Mouse (Mus musculus): ENCODE data around the gene Spink2. TPM values are rescaled to one million over a fixed set of nuclear protein-coding genes. Genes with fewer than 3 reads are reported as not detected.
"Not testable (repeated sequence)": the region's sequence is repeated elsewhere in the genome, so short reads cannot be mapped to it uniquely, and the experiment has no call there.

Gene Spink2
- polyA plus RNA-seq, 1 experiment from 2014 or later = not detected

DNA sequence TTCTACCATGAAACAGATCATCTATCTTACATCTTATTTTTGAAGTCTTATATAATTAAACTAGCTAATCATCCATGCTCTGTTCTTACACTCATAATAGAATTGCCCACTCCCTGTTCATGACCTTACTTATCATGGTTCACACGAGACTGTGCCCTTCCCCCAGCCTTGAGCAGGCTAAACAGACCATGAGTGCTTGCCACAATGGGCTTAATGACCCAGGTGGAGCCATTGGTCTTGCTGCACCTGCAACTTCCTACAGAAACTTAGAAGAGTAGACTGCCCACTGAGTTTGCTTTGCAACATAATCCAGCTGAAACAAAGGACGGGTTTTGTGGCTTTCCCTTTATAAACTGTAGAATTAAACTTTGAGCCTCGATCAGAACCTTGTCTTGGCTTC lies 22.5 kb downstream of the Spink2 start:
- ATAC-seq (ENCODE audit: low read depth) = no peak
- H3K4me1 ChIP-seq (ENCODE audit: control insufficient read depth, low read depth, low read length) = no peaks in the 10 kb centered on the region
- no peaks in the 10 kb centered on the region for H3K36me3 ChIP-seq (ENCODE audit: control insufficient read depth, insufficient read depth)
- H3K27me3 ChIP-seq (ENCODE audit: control insufficient read depth, insufficient read depth, low read depth, low read length) = no peaks in the 10 kb centered on the region
- no peaks in the 10 kb centered on the region for H3K9me3 ChIP-seq (replicated peaks; ENCODE audit: control insufficient read depth, low read length)
- WGBS (ENCODE audit: insufficient replicate concordance) = 41% methylated on average over 3 of the region's 3 CpGs
- H3K4me3 ChIP-seq (ENCODE audit: low read depth, low read length) = no peak overlapping the region
- no peak overlapping the region for H3K27ac ChIP-seq (ENCODE audit: low read length)
- no peak overlapping the region for H3K9ac ChIP-seq (ENCODE audit: low read depth, low read length)
- H3K4me2 ChIP-seq (ENCODE audit: low read depth, low read length) = no peak overlapping the region

DNA sequence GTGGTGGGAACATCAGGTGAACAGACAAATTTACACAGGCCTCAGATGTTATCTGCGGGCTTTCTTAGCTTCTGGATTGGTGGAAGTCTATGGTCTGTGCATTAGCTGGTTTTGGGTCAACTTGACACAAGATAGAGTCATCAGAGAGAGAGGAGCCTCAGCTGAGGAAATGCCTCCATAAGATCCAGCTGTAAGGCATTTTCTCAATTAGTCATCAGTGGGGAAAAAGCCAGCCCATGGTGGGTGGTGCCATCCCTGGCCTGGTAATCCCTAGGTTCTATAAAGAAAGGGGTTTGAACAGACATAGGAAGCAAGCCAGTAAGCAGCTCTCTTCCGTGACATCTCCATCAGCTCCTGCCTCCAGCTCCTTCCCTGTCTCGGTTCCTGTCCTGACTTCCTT lies 25.9 kb downstream of the Spink2 start:
- H3K36me3 ChIP-seq (ENCODE audit: control insufficient read depth, insufficient read depth) = no peaks in the 10 kb centered on the region
- H3K4me2 ChIP-seq (ENCODE audit: low read depth, low read length) = no peak overlapping the region
- no peak overlapping the region for H3K9ac ChIP-seq (ENCODE audit: low read depth, low read length)
- H3K4me3 ChIP-seq (ENCODE audit: low read depth, low read length) = no peak overlapping the region
- no peak overlapping the region for H3K27ac ChIP-seq (ENCODE audit: low read length)
- no peak for ATAC-seq (ENCODE audit: low read depth)
- no peaks in the 10 kb centered on the region for H3K27me3 ChIP-seq (ENCODE audit: control insufficient read depth, insufficient read depth, low read depth, low read length)
- H3K4me1 ChIP-seq (ENCODE audit: control insufficient read depth, low read depth, low read length) = no peaks in the 10 kb centered on the region
- H3K9me3 ChIP-seq (replicated peaks; ENCODE audit: control insufficient read depth, low read length) = no peaks in the 10 kb centered on the region
- 68% methylated on average over 3 of the region's 3 CpGs for WGBS (ENCODE audit: insufficient replicate concordance)

DNA sequence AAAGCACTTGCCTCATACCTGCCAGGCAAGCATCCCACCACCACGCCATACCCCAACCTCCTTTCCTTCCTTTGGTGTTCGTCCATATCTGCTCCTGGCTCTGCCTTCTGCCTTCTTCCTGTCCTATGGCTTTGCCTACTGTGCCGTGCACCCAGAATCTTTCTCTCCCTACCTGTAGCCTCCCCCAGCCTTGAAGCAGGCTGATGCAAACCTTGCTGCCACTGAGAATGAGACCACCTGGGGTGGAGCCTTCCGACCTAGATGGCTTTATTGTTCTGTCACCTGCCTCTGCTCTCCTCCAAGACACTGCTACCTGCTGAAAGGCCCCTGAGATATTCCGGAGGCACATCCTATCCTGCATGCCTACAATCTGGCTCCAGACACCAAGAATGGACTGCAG lies 27.4 kb downstream of the Spink2 start:
- not testable (repeated sequence) for H3K27ac ChIP-seq (ENCODE audit: low read length); H3K9ac ChIP-seq (ENCODE audit: low read depth, low read length); H3K4me2 ChIP-seq (ENCODE audit: low read depth, low read length); H3K9me3 ChIP-seq (replicated peaks; ENCODE audit: control insufficient read depth, low read length); H3K4me3 ChIP-seq (ENCODE audit: low read depth, low read length); ATAC-seq (ENCODE audit: low read depth); H3K4me1 ChIP-seq (ENCODE audit: control insufficient read depth, low read depth, low read length); H3K27me3 ChIP-seq (ENCODE audit: control insufficient read depth, insufficient read depth, low read depth, low read length); H3K36me3 ChIP-seq (ENCODE audit: control insufficient read depth, insufficient read depth)
- WGBS (ENCODE audit: insufficient replicate concordance) = 49% methylated on average over 5 of the region's 5 CpGs

DNA sequence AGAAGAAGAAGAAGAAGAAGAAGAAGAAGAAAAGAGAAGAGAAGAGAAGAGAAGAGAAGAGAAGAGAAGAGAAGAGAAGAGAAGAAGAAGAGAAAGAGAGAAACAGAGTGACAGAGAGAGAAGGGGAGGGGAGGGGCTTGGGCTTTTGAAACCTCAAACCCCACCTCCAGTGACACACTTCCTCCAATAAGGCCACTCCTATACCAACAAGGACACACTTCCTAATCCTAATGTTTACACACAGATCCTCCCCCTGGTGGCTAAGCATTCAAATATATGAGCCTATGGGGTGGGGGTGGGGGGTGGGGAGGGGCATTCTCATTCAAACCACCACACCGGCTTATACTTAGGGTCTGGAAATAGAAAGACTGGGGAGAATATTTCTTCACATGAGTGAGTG lies 27.9 kb downstream of the Spink2 start:
- no peaks in the 10 kb centered on the region for H3K36me3 ChIP-seq (ENCODE audit: control insufficient read depth, insufficient read depth)
- H3K4me1 ChIP-seq (ENCODE audit: control insufficient read depth, low read depth, low read length) = no peaks in the 10 kb centered on the region
- no peaks in the 10 kb centered on the region for H3K9me3 ChIP-seq (replicated peaks; ENCODE audit: control insufficient read depth, low read length)
- H3K4me3 ChIP-seq (ENCODE audit: low read depth, low read length) = no peak overlapping the region
- H3K27ac ChIP-seq (ENCODE audit: low read length) = no peak overlapping the region
- no peak overlapping the region for H3K4me2 ChIP-seq (ENCODE audit: low read depth, low read length)
- H3K27me3 ChIP-seq (ENCODE audit: control insufficient read depth, insufficient read depth, low read depth, low read length) = no peaks in the 10 kb centered on the region
- 39% methylated on average over 1 of the region's 1 CpGs for WGBS (ENCODE audit: insufficient replicate concordance)
- no peak for ATAC-seq (ENCODE audit: low read depth)
- H3K9ac ChIP-seq (ENCODE audit: low read depth, low read length) = no peak overlapping the region

DNA sequence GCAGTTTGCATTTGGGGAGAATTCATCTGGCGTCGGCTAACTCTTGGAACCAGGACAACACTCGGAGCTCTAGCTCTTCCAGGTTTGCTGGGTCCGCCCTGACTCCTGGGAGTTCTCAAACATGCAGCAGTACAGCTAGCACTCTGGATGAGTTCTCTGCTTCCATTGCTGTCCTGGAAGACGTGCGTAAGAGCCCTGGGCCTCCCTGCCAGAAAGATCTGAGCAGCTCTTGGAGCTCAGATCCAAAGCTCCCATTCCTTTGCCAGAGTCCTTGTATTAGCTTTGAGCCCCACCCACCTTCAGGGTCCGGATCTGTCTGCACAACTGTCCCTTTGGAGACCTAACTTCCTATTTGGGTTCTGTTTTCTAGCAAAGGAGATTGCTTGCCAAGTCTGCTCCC lies 29.8 kb downstream of the Spink2 start:
- Histone ChIP-seq H3K4me1 (ENCODE audit: control insufficient read depth, low read depth, low read length) (no peaks in the 10 kb centered on the region), H3K36me3 (ENCODE audit: control insufficient read depth, insufficient read depth) (no peaks in the 10 kb centered on the region), H3K27ac (ENCODE audit: low read length) (no peak overlapping the region), H3K27me3 (ENCODE audit: control insufficient read depth, insufficient read depth, low read depth, low read length) (no peaks in the 10 kb centered on the region), H3K4me3 (ENCODE audit: low read depth, low read length) (no peak overlapping the region), H3K4me2 (ENCODE audit: low read depth, low read length) (no peak overlapping the region), H3K9ac (ENCODE audit: low read depth, low read length) (no peak overlapping the region), H3K9me3 (replicated peaks; ENCODE audit: control insufficient read depth, low read length) (no peaks in the 10 kb centered on the region)
- WGBS (ENCODE audit: insufficient replicate concordance) = 69% methylated on average over 7 of the region's 7 CpGs
- ATAC-seq (ENCODE audit: low read depth) = no peak

DNA sequence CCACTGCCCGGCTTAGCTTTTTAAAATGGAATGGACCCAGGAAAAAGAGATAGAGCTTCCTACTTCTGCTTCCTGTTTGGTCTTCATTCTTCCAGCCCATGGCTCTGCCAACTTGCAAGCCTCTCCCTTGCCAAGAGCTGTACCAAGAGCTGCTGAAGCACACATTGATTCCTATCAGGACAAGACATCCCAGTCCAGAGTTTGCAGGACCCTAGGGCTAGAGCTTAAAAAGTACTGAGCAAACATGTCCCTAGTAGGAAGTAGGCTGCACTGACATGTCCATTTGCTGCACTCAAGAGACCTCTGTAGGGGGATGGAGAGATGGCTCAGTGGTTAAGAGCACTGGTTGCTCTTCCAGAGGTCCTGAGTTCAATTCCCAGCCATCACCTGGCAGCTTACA lies 32.3 kb downstream of the Spink2 start:
- H3K4me1 ChIP-seq (ENCODE audit: control insufficient read depth, low read depth, low read length) = no peaks in the 10 kb centered on the region
- no peak overlapping the region for H3K4me2 ChIP-seq (ENCODE audit: low read depth, low read length)
- H3K27me3 ChIP-seq (ENCODE audit: control insufficient read depth, insufficient read depth, low read depth, low read length) = no peaks in the 10 kb centered on the region
- H3K9ac ChIP-seq (ENCODE audit: low read depth, low read length) = no peak overlapping the region
- WGBS (ENCODE audit: insufficient replicate concordance) = 58% methylated on average over 1 of the region's 1 CpGs
- no peaks in the 10 kb centered on the region for H3K36me3 ChIP-seq (ENCODE audit: control insufficient read depth, insufficient read depth)
- H3K4me3 ChIP-seq (ENCODE audit: low read depth, low read length) = no peak overlapping the region
- H3K27ac ChIP-seq (ENCODE audit: low read length) = no peak overlapping the region
- no peak for ATAC-seq (ENCODE audit: low read depth)
- no peaks in the 10 kb centered on the region for H3K9me3 ChIP-seq (replicated peaks; ENCODE audit: control insufficient read depth, low read length)

DNA sequence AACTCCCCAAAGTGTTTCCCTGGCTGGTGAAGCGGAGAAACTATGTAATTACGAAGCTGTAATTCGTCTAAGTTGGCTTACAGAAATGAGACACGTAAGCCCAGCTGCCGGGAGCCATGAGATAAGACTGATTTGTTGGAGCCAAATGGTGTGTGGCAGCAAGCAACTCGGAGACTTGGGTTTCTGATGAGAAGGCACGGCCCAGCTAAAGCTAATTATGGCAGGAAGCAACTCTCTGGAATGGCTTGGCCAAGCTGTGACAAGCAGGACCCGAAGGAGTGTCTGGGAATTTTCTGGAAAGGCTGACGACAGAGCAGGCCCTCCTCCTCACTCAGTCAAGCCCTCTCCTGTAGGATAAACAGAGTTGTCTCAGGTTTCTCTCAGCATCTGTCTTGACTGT lies 33.3 kb downstream of the Spink2 start:
- Histone ChIP-seq H3K36me3 (ENCODE audit: control insufficient read depth, insufficient read depth) (no peaks in the 10 kb centered on the region), H3K9ac (ENCODE audit: low read depth, low read length) (no peak overlapping the region), H3K9me3 (replicated peaks; ENCODE audit: control insufficient read depth, low read length) (no peaks in the 10 kb centered on the region), H3K27ac (ENCODE audit: low read length) (no peak overlapping the region), H3K4me2 (ENCODE audit: low read depth, low read length) (no peak overlapping the region), H3K4me3 (ENCODE audit: low read depth, low read length) (no peak overlapping the region), H3K4me1 (ENCODE audit: control insufficient read depth, low read depth, low read length) (no peaks in the 10 kb centered on the region), H3K27me3 (ENCODE audit: control insufficient read depth, insufficient read depth, low read depth, low read length) (no peaks in the 10 kb centered on the region)
- ATAC-seq (ENCODE audit: low read depth) = no peak
- 44% methylated on average over 9 of the region's 9 CpGs for WGBS (ENCODE audit: insufficient replicate concordance)

DNA sequence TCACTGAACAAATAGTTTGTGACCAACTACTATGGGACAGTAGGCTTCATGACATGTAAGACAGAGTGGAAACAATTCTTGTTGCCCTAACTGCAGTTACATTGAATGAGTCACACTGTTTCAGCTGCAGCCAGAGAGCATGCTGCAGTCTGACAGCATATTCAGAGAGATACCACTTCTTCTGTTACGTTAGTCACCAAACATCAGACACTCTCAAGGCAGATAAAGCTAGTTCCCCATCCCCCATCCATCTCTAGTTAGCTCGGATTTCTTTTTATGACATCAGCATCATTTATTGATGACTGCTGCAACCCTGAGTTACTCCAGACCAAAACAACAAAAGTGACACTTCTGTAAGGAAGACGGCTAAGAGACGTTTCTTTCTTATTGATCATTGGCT lies 36.5 kb downstream of the Spink2 start:
- H3K27ac ChIP-seq (ENCODE audit: low read length) = no peak overlapping the region
- H3K27me3 ChIP-seq (ENCODE audit: control insufficient read depth, insufficient read depth, low read depth, low read length) = no peaks in the 10 kb centered on the region
- WGBS (ENCODE audit: insufficient replicate concordance) = 44% methylated on average over 4 of the region's 4 CpGs
- no peaks in the 10 kb centered on the region for H3K4me1 ChIP-seq (ENCODE audit: control insufficient read depth, low read depth, low read length)
- no peak overlapping the region for H3K4me3 ChIP-seq (ENCODE audit: low read depth, low read length)
- H3K9me3 ChIP-seq (replicated peaks; ENCODE audit: control insufficient read depth, low read length) = no peaks in the 10 kb centered on the region
- H3K4me2 ChIP-seq (ENCODE audit: low read depth, low read length) = no peak overlapping the region
- no peak for ATAC-seq (ENCODE audit: low read depth)
- H3K36me3 ChIP-seq (ENCODE audit: control insufficient read depth, insufficient read depth) = no peaks in the 10 kb centered on the region
- H3K9ac ChIP-seq (ENCODE audit: low read depth, low read length) = no peak overlapping the region

DNA sequence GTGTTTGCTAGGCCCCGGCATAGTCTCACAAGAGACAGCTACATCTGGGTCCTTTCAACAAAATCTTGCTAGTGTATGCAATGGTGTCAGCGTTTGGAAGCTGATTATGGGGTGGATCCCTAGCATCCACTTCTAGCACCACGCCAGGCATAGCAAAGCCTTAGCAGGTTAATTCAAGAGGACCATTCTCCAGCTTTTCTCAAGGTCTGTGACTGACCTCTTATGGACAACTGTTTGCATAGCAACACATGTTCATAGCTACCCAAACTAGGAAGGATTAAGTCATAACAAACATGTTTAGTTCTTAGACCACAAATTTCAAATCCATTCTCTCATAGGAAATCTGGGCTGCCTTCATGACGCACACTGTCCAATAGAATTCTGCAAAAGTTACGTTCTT lies 40.7 kb downstream of the Spink2 start:
- H3K4me2 ChIP-seq (ENCODE audit: low read depth, low read length) = no peak overlapping the region
- H3K4me3 ChIP-seq (ENCODE audit: low read depth, low read length) = no peak overlapping the region
- H3K36me3 ChIP-seq (ENCODE audit: control insufficient read depth, insufficient read depth) = no peaks in the 10 kb centered on the region
- H3K27me3 ChIP-seq (ENCODE audit: control insufficient read depth, insufficient read depth, low read depth, low read length) = no peaks in the 10 kb centered on the region
- no peaks in the 10 kb centered on the region for H3K9me3 ChIP-seq (replicated peaks; ENCODE audit: control insufficient read depth, low read length)
- no peak overlapping the region for H3K9ac ChIP-seq (ENCODE audit: low read depth, low read length)
- no peak for ATAC-seq (ENCODE audit: low read depth)
- 49% methylated on average over 4 of the region's 5 CpGs for WGBS (ENCODE audit: insufficient replicate concordance)
- no peaks in the 10 kb centered on the region for H3K4me1 ChIP-seq (ENCODE audit: control insufficient read depth, low read depth, low read length)
- H3K27ac ChIP-seq (ENCODE audit: low read length) = no peak overlapping the region

Measured in liver, embryonic 16.5 days (tissue).